Mouse (Mus musculus) liver, embryonic 16.5 days (tissue): ENCODE data around the gene Casp14. TPM values are rescaled to one million over a fixed set of nuclear protein-coding genes. Genes with fewer than 3 reads are reported as not detected.

Experiments
- ATAC-seq: fragments of 200-750 bp; cut with Nextera tagmentation; 2 replicates; pipeline ENCODE4 v1.8.0; 2017; ENCODE audit warnings: low read depth, mild to moderate bottlenecking, moderate number of reproducible peaks, moderate library complexity
- H3K27ac ChIP-seq: fragments of 300-500 bp; sonication (generic); 2 replicates; pipeline ENCODE4 v1.5.1; 2014; ENCODE audit warnings: mild to moderate bottlenecking, low read length
- H3K27me3 ChIP-seq: fragments of 300-500 bp; sonication (generic); 2 replicates; pipeline ENCODE4 v1.6.1; 2014; ENCODE audit warnings: low read depth, low read length, mixed read lengths; ENCODE audit not compliant: control insufficient read depth, insufficient read depth
- H3K36me3 ChIP-seq: fragments of 300-500 bp; sonication (generic); 2 replicates; pipeline ENCODE4 v1.6.1; 2014; ENCODE audit warnings: mild to moderate bottlenecking; ENCODE audit not compliant: control insufficient read depth, insufficient read depth
- H3K4me1 ChIP-seq: fragments of 300-500 bp; sonication (generic); 2 replicates; pipeline ENCODE4 v1.6.1; 2014; ENCODE audit warnings: low read depth, low read length, mixed read lengths; ENCODE audit not compliant: control insufficient read depth
- H3K4me2 ChIP-seq: fragments of 300-500 bp; sonication (generic); 2 replicates; pipeline ENCODE4 v1.6.1; 2014; ENCODE audit warnings: low read depth, low read length, mixed read lengths
- H3K4me3 ChIP-seq: fragments of 300-500 bp; sonication (generic); 2 replicates; pipeline ENCODE4 v1.5.1; 2014; ENCODE audit warnings: low read depth, mild to moderate bottlenecking, low read length
- H3K9ac ChIP-seq: fragments of 300-500 bp; sonication (generic); 2 replicates; pipeline ENCODE4 v1.6.1; 2014; ENCODE audit warnings: low read depth, low read length
- H3K9me3 ChIP-seq: fragments of 300-500 bp; sonication (generic); replicated peaks from 2 replicates; pipeline ENCODE4 v1.6.1; 2016; ENCODE audit warnings: low read length; ENCODE audit not compliant: control insufficient read depth
- WGBS: fragments of 180-500 bp; shearing (Covaris S2); extraction: QIAGEN DNeasy Blood & Tissue Kit; methylation state at CpG from one replicate; pipeline ENCODE4 v1.1.7; 2014; ENCODE audit not compliant: insufficient replicate concordance; 5-methylcytosine and 5-hydroxymethylcytosine counted together
- polyA plus RNA-seq: library from polyadenylated mRNA; unstranded; fragments of >200 nt; fragmentation: Nextera tagmentation; extraction: Ambion mirVana; gene quantifications from 2 replicates; pipeline ENCODE4 v1.2.1, GENCODE M21; 2015

Casp14 gene
- polyA plus RNA-seq, result not detected in 2 replicates

- Histone ChIP-seq H3K27ac (no peak within 1 kb of the TSS), H3K36me3 (no peaks in the 10 kb centered on the region), H3K9me3 (no peaks in the 10 kb centered on the region), H3K4me3 (no peak within 1 kb of the TSS), H3K27me3 (no peaks in the 10 kb centered on the region), H3K4me1 (no peaks in the 10 kb centered on the region), H3K9ac (no peak within 1 kb of the TSS), H3K4me2 (no peak within 1 kb of the TSS)
- ATAC-seq, result no peak
- 44% methylated on average over 11 of the region's 11 CpGs for WGBS
Measured at GRCm38 (mm10) chr10:78718056-78718455, at the start of gene Casp14. Casp14 (minus strand) TSS chr10:78718294.

GRCm38 (mm10) chr10:78765570-78765969, 47.5 kb upstream of the Casp14 start:
- no peak overlapping the region for H3K27ac ChIP-seq
- H3K27me3 ChIP-seq, result no peaks in the 10 kb centered on the region
- H3K36me3 ChIP-seq, result no peaks in the 10 kb centered on the region
- H3K9ac ChIP-seq, result no peak overlapping the region
- ATAC-seq, result no peak
- H3K4me2 ChIP-seq, result no peak overlapping the region
- H3K9me3 ChIP-seq, result no peaks in the 10 kb centered on the region
- 28% methylated on average over 1 of the region's 1 CpGs for WGBS
- H3K4me1 ChIP-seq, result no peaks in the 10 kb centered on the region
- H3K4me3 ChIP-seq, result no peak overlapping the region

GRCm38 (mm10) chr10:78756021-78756420, 37.9 kb upstream of the Casp14 start:
- Histone ChIP-seq H3K27ac (no peak overlapping the region), H3K27me3 (peaks cover 17% of the 10 kb centered on the region), H3K4me3 (no peak overlapping the region), H3K4me1 (no peaks in the 10 kb centered on the region), H3K9ac (no peak overlapping the region), H3K36me3 (no peaks in the 10 kb centered on the region), H3K9me3 (no peaks in the 10 kb centered on the region), H3K4me2 (no peak overlapping the region)
- 29% methylated on average over 6 of the region's 6 CpGs for WGBS
- no peak for ATAC-seq

DNA sequence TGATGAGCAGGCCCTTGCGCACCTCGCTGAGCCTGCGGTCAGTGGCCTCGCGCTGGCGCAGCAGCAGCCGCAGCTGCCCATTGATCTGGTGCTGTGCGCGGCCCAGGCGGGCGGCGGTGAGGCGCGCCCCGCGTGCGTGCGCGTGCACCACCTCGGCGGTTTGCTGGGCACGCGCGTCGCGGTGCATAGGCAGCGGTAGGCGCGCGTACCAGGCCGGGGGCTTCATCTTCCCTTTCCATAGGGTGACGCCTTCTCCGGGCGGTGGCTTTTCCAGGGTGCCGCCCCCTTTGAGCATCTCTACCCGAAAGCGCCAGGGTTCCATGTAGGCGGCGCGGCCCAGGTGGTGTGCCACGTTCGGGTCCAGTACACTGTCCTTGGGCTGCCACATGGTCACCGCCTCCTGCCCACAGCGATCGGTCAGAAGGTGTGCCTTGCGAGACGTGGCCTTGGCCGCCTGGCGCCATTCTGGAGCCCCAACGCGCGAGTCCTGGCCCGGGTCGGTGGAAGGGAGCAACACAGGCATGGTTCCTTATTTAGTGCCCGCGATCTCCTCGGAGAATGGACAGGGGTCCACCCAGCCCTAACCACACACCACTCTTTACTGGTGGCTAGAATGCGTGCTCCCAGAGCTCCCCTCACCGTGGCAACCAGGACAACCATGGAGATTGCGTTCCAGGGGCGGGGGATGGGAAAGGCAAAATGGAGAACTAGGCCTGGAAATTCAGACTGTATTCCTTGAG, 34.5 kb upstream of the Casp14 start, which contains the start of gene Ccdc105:
Gene Ccdc105 (minus strand): TSS at position 614 of the 740 bp plus-strand sequence.
- Histone ChIP-seq H3K9me3 (no peaks in the 10 kb centered on the region), H3K4me2 (peak within 1 kb of the TSS; percentile 41), H3K27ac (no peak within 1 kb of the TSS), H3K27me3 (peaks cover 17% of the 10 kb centered on the region), H3K36me3 (no peaks in the 10 kb centered on the region), H3K4me1 (no peaks in the 10 kb centered on the region), H3K4me3 (peak within 1 kb of the TSS; percentile 29), H3K9ac (no peak within 1 kb of the TSS)
- ATAC-seq, result peak; percentile 21; the same call in 1 of the 2 replicates
- WGBS, result 1% methylated on average over 61 of the region's 61 CpGs

GRCm38 (mm10) chr10:78748946-78749345, 30.9 kb upstream of the Casp14 start:
- H3K9me3 ChIP-seq, result no peaks in the 10 kb centered on the region
- ATAC-seq, result no peak
- peaks cover 21% of the 10 kb centered on the region for H3K27me3 ChIP-seq
- H3K4me1 ChIP-seq, result no peaks in the 10 kb centered on the region
- H3K4me3 ChIP-seq, result no peak overlapping the region
- WGBS, result 59% methylated on average over 6 of the region's 6 CpGs
- H3K4me2 ChIP-seq, result no peak overlapping the region
- no peak overlapping the region for H3K27ac ChIP-seq
- no peaks in the 10 kb centered on the region for H3K36me3 ChIP-seq
- no peak overlapping the region for H3K9ac ChIP-seq

- Histone ChIP-seq H3K36me3 (no peaks in the 10 kb centered on the region), H3K27me3 (peaks cover 21% of the 10 kb centered on the region), H3K4me2 (no peak overlapping the region), H3K4me3 (no peak overlapping the region), H3K4me1 (no peaks in the 10 kb centered on the region), H3K27ac (no peak overlapping the region), H3K9me3 (no peaks in the 10 kb centered on the region), H3K9ac (no peak overlapping the region)
- ATAC-seq, result no peak
- 57% methylated on average over 13 of the region's 13 CpGs for WGBS
Measured at GRCm38 (mm10) chr10:78748161-78748560, 30.1 kb upstream of the Casp14 start.

- no peaks in the 10 kb centered on the region for H3K36me3 ChIP-seq
- H3K4me3 ChIP-seq, result no peak overlapping the region
- no peak overlapping the region for H3K9ac ChIP-seq
- no peak for ATAC-seq
- 6% methylated on average over 27 of the region's 27 CpGs for WGBS
- no peak overlapping the region for H3K27ac ChIP-seq
- no peaks in the 10 kb centered on the region for H3K4me1 ChIP-seq
- peaks cover 12% of the 10 kb centered on the region for H3K27me3 ChIP-seq
- H3K9me3 ChIP-seq, result no peaks in the 10 kb centered on the region
- no peak overlapping the region for H3K4me2 ChIP-seq
Measured at GRCm38 (mm10) chr10:78747035-78747721, 29.1 kb upstream of the Casp14 start.

DNA sequence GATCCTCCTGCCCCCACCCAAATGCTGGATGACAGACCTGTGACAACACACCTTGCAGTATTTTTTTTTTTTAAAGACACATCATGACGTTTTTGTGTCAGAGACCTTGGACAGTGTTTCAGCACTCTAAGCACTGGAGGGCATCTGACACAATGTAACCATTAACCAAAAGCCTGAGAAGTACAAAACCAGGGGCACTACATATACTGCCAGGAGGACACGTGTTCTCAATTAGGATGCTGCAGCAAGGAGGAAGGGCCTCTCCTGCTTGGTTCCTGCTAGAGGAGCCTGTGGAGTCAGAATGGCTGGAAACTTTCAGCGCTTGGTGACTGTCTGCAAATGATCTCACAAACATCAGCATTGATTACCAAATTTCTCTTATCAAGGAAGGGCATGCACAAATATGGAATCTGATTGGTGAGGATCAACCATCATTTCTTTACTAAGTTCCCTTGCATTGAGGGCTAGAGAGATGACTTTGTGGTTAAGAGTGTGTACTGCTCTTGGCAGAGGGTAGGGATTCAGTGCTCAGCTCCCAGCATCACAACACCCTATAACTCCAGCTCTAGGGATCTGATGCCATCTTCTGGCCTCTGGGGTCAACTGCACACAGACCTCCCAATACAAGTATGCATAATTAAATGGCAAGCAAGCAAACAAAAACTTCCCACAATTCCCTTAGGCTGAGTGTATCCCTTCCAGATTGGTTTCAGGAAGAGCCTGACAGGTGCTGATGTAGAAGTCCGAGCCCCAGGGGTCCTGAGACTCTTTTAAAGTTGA, 27.5 kb upstream of the Casp14 start:
- Histone ChIP-seq H3K9me3 (no peaks in the 10 kb centered on the region), H3K4me1 (no peaks in the 10 kb centered on the region), H3K27me3 (0 out of 2 replicates have a peak, but pooled peaks cover 4% of the 10 kb centered on the region), H3K27ac (no peak overlapping the region), H3K4me2 (no peak overlapping the region), H3K4me3 (no peak overlapping the region), H3K36me3 (no peaks in the 10 kb centered on the region), H3K9ac (no peak overlapping the region)
- WGBS, result 34% methylated on average over 4 of the region's 4 CpGs
- no peak for ATAC-seq
